Mouse (Mus musculus) intestine, postnatal 0 days (tissue): ENCODE measurements around the gene Krr1. TPM values are rescaled to one million over a fixed set of nuclear protein-coding genes. Genes with fewer than 3 reads are reported as not detected.

Experiments
- ATAC-seq: fragments of 200-750 bp; cut with Nextera tagmentation; 2 replicates; pipeline ENCODE4 v1.8.0; 2017; ENCODE audit warnings: mild to moderate bottlenecking, moderate TSS enrichment, moderate library complexity
- H3K27ac ChIP-seq: fragments of 300-500 bp; sonication (generic); 2 replicates; pipeline ENCODE4 v1.5.1; 2014; ENCODE audit warnings: mild to moderate bottlenecking, low read depth, low read length, moderate library complexity
- H3K27me3 ChIP-seq: fragments of 300-500 bp; sonication (generic); replicated peaks from 2 replicates; pipeline ENCODE4 v1.6.1; 2014; ENCODE audit warnings: low read length, mixed read lengths; ENCODE audit not compliant: control insufficient read depth, insufficient read depth
- H3K36me3 ChIP-seq: fragments of 300-500 bp; sonication (generic); 2 replicates; pipeline ENCODE4 v1.6.1; 2014; ENCODE audit warnings: mild to moderate bottlenecking, moderate library complexity; ENCODE audit not compliant: control insufficient read depth, insufficient read depth
- H3K4me1 ChIP-seq: fragments of 300-500 bp; sonication (generic); replicated peaks from 2 replicates; pipeline ENCODE4 v1.6.1; 2014; ENCODE audit warnings: antibody characterized with exemption, low read length, mixed read lengths; ENCODE audit not compliant: control insufficient read depth, insufficient read depth
- H3K4me2 ChIP-seq: fragments of 300-500 bp; sonication (generic); replicated peaks from 2 replicates; pipeline ENCODE4 v1.6.1; 2014; ENCODE audit warnings: low read depth, mild to moderate bottlenecking, moderate library complexity
- H3K4me3 ChIP-seq: fragments of 300-500 bp; sonication (generic); 2 replicates; pipeline ENCODE4 v1.5.1; 2014; ENCODE audit warnings: low read depth, low read length
- H3K9ac ChIP-seq: fragments of 300-500 bp; sonication (generic); 2 replicates; pipeline ENCODE4 v1.6.1; 2014; ENCODE audit warnings: mild to moderate bottlenecking, low read depth, low read length
- H3K9me3 ChIP-seq: fragments of 300-500 bp; sonication (generic); 2 replicates; pipeline ENCODE4 v1.6.1; 2016; ENCODE audit warnings: mixed run types; ENCODE audit not compliant: control insufficient read depth
- CTCF ChIP-seq: sonication (generic); IDR thresholded peaks from 2 replicates; pipeline ENCODE4 v1.5.1; 2016; ENCODE audit warnings: low read depth, mild to moderate bottlenecking, control low read depth, antibody characterized with exemption, moderate library complexity
- WGBS: fragments of 180-500 bp; shearing (Covaris S2); extraction: QIAGEN DNeasy Blood & Tissue Kit; methylation state at CpG from one replicate; pipeline ENCODE4 v1.1.7; 2014; 5-methylcytosine and 5-hydroxymethylcytosine counted together
- polyA plus RNA-seq: library from polyadenylated mRNA; unstranded; fragments of >200 nt; fragmentation: Nextera tagmentation; extraction: Ambion mirVana; gene quantifications from 2 replicates; pipeline ENCODE4 v1.2.1, GENCODE M21; 2015

Gene Krr1
- polyA plus RNA-seq, 1 experiment from 2014 or later: 13.6 TPM

- H3K27ac ChIP-seq: no peak overlapping the region
- H3K4me2 ChIP-seq: no peak overlapping the region
- H3K36me3 ChIP-seq: no peaks in the 10 kb centered on the region
- no peaks in the 10 kb centered on the region for H3K9me3 ChIP-seq
- H3K4me1 ChIP-seq: no peaks in the 10 kb centered on the region
- 54% methylated on average over 11 of the region's 11 CpGs for WGBS
- H3K4me3 ChIP-seq: no peak overlapping the region
- no peak for ATAC-seq
- no peaks in the 10 kb centered on the region for H3K27me3 ChIP-seq
- H3K9ac ChIP-seq: no peak overlapping the region
- no peak for TF ChIP-seq CTCF
These were observed 39.7 kb upstream of the Krr1 start for GRCm38 (mm10) chr10:111932621-111933345.

GRCm38 (mm10) chr10:111935207-111935606, 37.3 kb upstream of the Krr1 start:
- Histone ChIP-seq H3K4me3 (no peak overlapping the region), H3K9me3 (no peaks in the 10 kb centered on the region), H3K27me3 (no peaks in the 10 kb centered on the region), H3K4me1 (no peaks in the 10 kb centered on the region), H3K27ac (no peak overlapping the region), H3K36me3 (no peaks in the 10 kb centered on the region), H3K4me2 (no peak overlapping the region), H3K9ac (no peak overlapping the region)
- no peak for ATAC-seq
- WGBS: 76% methylated on average over 2 of the region's 2 CpGs
- TF ChIP-seq CTCF: no peak

- H3K27ac ChIP-seq: no peak overlapping the region
- H3K4me2 ChIP-seq: no peak overlapping the region
- no peaks in the 10 kb centered on the region for H3K9me3 ChIP-seq
- no peaks in the 10 kb centered on the region for H3K36me3 ChIP-seq
- H3K4me3 ChIP-seq: no peak overlapping the region
- H3K4me1 ChIP-seq: no peaks in the 10 kb centered on the region
- no peak for TF ChIP-seq CTCF
- no peak overlapping the region for H3K9ac ChIP-seq
- 79% methylated on average over 4 of the region's 4 CpGs for WGBS
- no peaks in the 10 kb centered on the region for H3K27me3 ChIP-seq
- no peak for ATAC-seq
These were observed 36.4 kb upstream of the Krr1 start for GRCm38 (mm10) chr10:111936021-111936420.

DNA sequence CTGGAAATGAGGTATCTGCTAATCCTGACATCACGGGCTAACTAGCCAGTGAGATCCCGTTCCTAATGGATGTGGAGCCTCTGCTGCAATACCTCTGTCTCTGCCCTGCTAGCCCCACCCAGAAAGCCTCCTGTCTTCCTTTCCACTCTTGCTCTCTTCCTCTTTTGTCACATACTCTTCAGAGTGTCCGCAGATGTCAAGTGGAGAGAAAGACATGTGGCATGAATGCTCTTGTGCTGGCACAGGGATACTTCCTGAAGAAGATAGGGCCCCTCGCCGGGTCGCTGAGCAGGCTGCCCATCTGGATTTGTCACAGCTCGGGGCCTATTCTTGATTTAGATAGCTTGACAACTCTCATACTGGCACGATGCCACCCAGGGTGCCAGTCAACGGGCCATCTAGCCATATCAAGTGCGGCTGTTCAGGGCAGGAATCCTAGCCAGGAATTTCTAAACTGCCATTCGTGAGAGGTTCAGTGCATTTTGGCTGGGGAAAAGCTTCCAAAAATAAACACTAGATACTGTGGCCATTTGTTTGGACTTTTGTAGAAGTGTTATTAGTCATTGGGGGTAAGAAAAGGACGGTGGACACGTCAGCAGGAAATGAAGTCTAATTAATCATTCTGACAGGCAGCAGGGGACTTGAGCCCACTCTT, 35.8 kb upstream of the Krr1 start:
- no peak overlapping the region for H3K4me3 ChIP-seq
- no peak for ATAC-seq
- no peaks in the 10 kb centered on the region for H3K4me1 ChIP-seq
- no peak for TF ChIP-seq CTCF
- no peaks in the 10 kb centered on the region for H3K36me3 ChIP-seq
- no peaks in the 10 kb centered on the region for H3K27me3 ChIP-seq
- WGBS: 46% methylated on average over 13 of the region's 13 CpGs
- H3K27ac ChIP-seq: 0 out of 2 replicates have a peak overlapping the region, but pooled peaks have one; percentile 31
- H3K4me2 ChIP-seq: no peak overlapping the region
- H3K9me3 ChIP-seq: no peaks in the 10 kb centered on the region
- H3K9ac ChIP-seq: no peak overlapping the region

GRCm38 (mm10) chr10:111937146-111937534, 35.3 kb upstream of the Krr1 start:
- no peaks in the 10 kb centered on the region for H3K4me1 ChIP-seq
- no peak for TF ChIP-seq CTCF
- 52% methylated on average over 5 of the region's 5 CpGs for WGBS
- H3K4me2 ChIP-seq: no peak overlapping the region
- H3K36me3 ChIP-seq: no peaks in the 10 kb centered on the region
- no peak overlapping the region for H3K27ac ChIP-seq
- no peaks in the 10 kb centered on the region for H3K9me3 ChIP-seq
- no peak for ATAC-seq
- H3K4me3 ChIP-seq: no peak overlapping the region
- no peaks in the 10 kb centered on the region for H3K27me3 ChIP-seq
- no peak overlapping the region for H3K9ac ChIP-seq

DNA sequence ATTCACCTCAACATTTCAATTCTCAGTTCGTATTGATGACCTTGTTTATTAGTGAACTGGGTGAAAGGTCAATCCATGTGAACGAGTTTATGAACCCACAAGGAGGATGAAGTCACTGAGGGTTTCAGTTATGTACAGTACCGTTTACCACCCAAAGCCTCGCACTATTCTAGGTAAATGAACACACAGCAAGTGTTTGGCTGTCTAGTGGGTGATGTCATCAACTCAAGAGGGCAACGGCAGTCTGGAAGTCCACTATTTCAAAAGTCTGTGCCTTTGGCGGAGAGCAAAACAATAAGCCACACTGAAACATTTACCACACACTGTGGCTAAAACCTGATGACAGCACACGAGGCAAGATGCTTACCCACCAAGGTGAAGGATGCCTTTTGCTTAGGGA, 29.4 kb upstream of the Krr1 start:
- Histone ChIP-seq H3K4me2 (no peak overlapping the region), H3K9ac (no peak overlapping the region), H3K4me1 (no peaks in the 10 kb centered on the region), H3K27ac (no peak overlapping the region), H3K9me3 (no peaks in the 10 kb centered on the region), H3K36me3 (no peaks in the 10 kb centered on the region), H3K27me3 (no peaks in the 10 kb centered on the region), H3K4me3 (no peak overlapping the region)
- WGBS: 74% methylated on average over 7 of the region's 7 CpGs
- ATAC-seq: no peak
- TF ChIP-seq CTCF: no peak
